Mouse (Mus musculus) cortical plate, adult 2 months (tissue): ENCODE measurements around the gene Tmem104.

ENCODE experiments used
- CTCF ChIP-seq: fragments of 200-500 bp; IDR thresholded peaks from 2 replicates; pipeline ENCODE4 v1.5.1; 2011; ENCODE audit warnings: mild to moderate bottlenecking, control low read depth, low read length; ENCODE audit not compliant: insufficient read depth; ENCODE audit errors: extremely low read depth
- POLR2A ChIP-seq: fragments of 200-500 bp; IDR thresholded peaks from 2 replicates; pipeline ENCODE4 v1.6.1; 2011; ENCODE audit warnings: mild to moderate bottlenecking, low read length, control low read depth; ENCODE audit not compliant: insufficient read depth; ENCODE audit errors: extremely low read depth

DNA sequence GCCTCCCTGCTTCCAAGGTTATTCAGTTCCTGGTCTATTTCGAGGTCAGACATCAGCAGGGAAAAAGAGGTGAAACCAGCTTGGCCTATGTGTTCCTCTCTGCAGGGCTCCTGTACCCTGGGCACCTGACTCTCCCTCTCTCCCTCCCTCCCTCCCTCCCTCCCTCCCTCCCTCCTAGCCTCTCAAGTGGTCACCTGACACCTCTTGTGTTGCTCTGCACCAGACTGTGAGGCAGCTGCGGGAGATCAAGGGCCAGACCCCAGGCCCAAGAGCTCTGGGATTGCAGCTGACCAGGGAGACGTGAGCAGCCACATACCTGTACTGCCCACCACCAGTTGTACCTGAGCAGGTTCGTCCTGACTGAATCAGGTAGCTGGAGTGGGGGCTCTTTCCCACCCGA, 27.8 kb downstream of the Tmem104 start:
- TF ChIP-seq CTCF, result no peak
- no peak for TF ChIP-seq POLR2A
